Comparison of ENCODE assay signal across 14 mouse cellular contexts in genomic region chr1:178544585-178544984, GRCm38 (mm10). TPM values are rescaled to one million over a fixed set of nuclear protein-coding genes. Genes with fewer than 3 reads are reported as not detected.
DNase-seq lines count a peak whose midpoint lies in the region; ATAC-seq and TF ChIP-seq lines count a peak whose summit lies in the region.
"Had no signal": no experiment of that assay in that cellular context is flagged by ENCODE, and none has a peak within 500 bp of the region (broad histone marks: within the 10 kb centered on the region; RNA-seq: fewer than 3 reads in every experiment).

No protein-coding gene starts in this region.

- H3K4me3 ChIP-seq in intestine, postnatal 0 days (ENCODE audit: low read depth, low read length): no peak overlapping the region
- no peak overlapping the region for H3K4me3 ChIP-seq in myocyte
- H3K4me3 ChIP-seq: forebrain, embryonic 10.5 days; heart, embryonic 12.5 days; hindbrain, embryonic 12.5 days; midbrain, embryonic 12.5 days had no signal

- peak; percentile 77 for ATAC-seq in intestine, postnatal 0 days

- no peaks in the 10 kb centered on the region for H3K4me1 ChIP-seq in intestine, postnatal 0 days (replicated peaks; ENCODE audit: control insufficient read depth, insufficient read depth, low read length)
- H3K4me1 ChIP-seq: forebrain, embryonic 10.5 days; hindbrain, embryonic 12.5 days; midbrain, embryonic 12.5 days had no signal

- H3K79me2 ChIP-seq in myocyte (ENCODE audit: control insufficient read depth, insufficient read depth): no peaks in the 10 kb centered on the region

- H3K9ac ChIP-seq in intestine, postnatal 0 days (ENCODE audit: low read depth, low read length): no peak overlapping the region
- H3K9ac ChIP-seq: heart, embryonic 12.5 days; hindbrain, embryonic 12.5 days; midbrain, embryonic 12.5 days had no signal

- H3K27me3 ChIP-seq in intestine, postnatal 0 days (replicated peaks; ENCODE audit: control insufficient read depth, insufficient read depth, low read length): no peaks in the 10 kb centered on the region
- no peaks in the 10 kb centered on the region for H3K27me3 ChIP-seq in myocyte (ENCODE audit: control insufficient read depth, insufficient read depth, insufficient read length)
- H3K27me3 ChIP-seq: heart, embryonic 12.5 days; midbrain, embryonic 12.5 days had no signal

- no peak for TF ChIP-seq CTCF in intestine, postnatal 0 days (IDR thresholded peaks at IDR 0.05; ENCODE audit: low read depth)

- no peak overlapping the region for H3ac ChIP-seq in myocyte (ENCODE audit: control insufficient read depth, insufficient read length)

- peak; percentile 6 for DNase-seq in lung, postnatal 10 days
- no peak for DNase-seq in lung, adult 18-20 months
- DNase-seq in NIH3T3 (ENCODE audit: low read depth): peak; percentile 41
- no peak for DNase-seq in cerebellum, adult 11-12 months
- no peak for DNase-seq in cerebellum, adult 11 months
- no peak for DNase-seq in gastrocnemius, postnatal 36 days
- DNase-seq: cerebellum, postnatal 10 days; lung, adult 2 months had no signal

- H3K36me3 ChIP-seq in intestine, postnatal 0 days (ENCODE audit: control insufficient read depth, insufficient read depth): no peaks in the 10 kb centered on the region
- H3K36me3 ChIP-seq in myocyte (ENCODE audit: control insufficient read depth, insufficient read depth): no peaks in the 10 kb centered on the region
- H3K36me3 ChIP-seq: forebrain, embryonic 10.5 days; hindbrain, embryonic 12.5 days; midbrain, embryonic 12.5 days had no signal

- no peak for TF ChIP-seq POLR2A in myocyte (IDR thresholded peaks at IDR 0.05; ENCODE audit: insufficient read length, low read depth)

- WGBS in intestine, postnatal 0 days: 68% methylated on average over 3 of the region's 3 CpGs

- H3K4me2 ChIP-seq in intestine, postnatal 0 days (replicated peaks; ENCODE audit: low read depth): no peak overlapping the region
- H3K4me2 ChIP-seq in myocyte (ENCODE audit: low read depth): peak overlapping the region; percentile 45
- H3K4me2 ChIP-seq: heart, embryonic 12.5 days; hindbrain, embryonic 12.5 days; midbrain, embryonic 12.5 days had no signal

- no peak overlapping the region for H3K27ac ChIP-seq in intestine, postnatal 0 days (ENCODE audit: low read depth, low read length)
- H3K27ac ChIP-seq: forebrain, embryonic 10.5 days; hindbrain, embryonic 12.5 days; midbrain, embryonic 12.5 days had no signal

- no peaks in the 10 kb centered on the region for H3K9me3 ChIP-seq in intestine, postnatal 0 days (ENCODE audit: control insufficient read depth)
- H3K9me3 ChIP-seq: forebrain, embryonic 10.5 days; heart, embryonic 12.5 days; hindbrain, embryonic 12.5 days; midbrain, embryonic 12.5 days had no signal

- intact Hi-C loops in gastrocnemius, postnatal 36 days (cut with DNase I): no loop called here

TF ChIP-seq in myocyte, 11 proteins besides CTCF, POLR2A, EP300 and RAD21:
- TF ChIP-seq POLR2AphosphoS2 (IDR thresholded peaks at IDR 0.05; ENCODE audit: insufficient read length, low read depth) (no peak), TCF3 (IDR thresholded peaks at IDR 0.05; ENCODE audit: insufficient read length, low read depth) (no peak), MYOG (IDR thresholded peaks at IDR 0.05; ENCODE audit: control insufficient read depth in 1 of 3, insufficient read depth in 1 of 3, insufficient read length in 2 of 3, low read depth in 2 of 3) (no peak)

RNA-seq across cellular contexts. Expression of gene Kif26b, which starts 15.7 kb away (rescaled TPM):
- polyA plus RNA-seq in intestine, postnatal 0 days (2015; fragmentation: Nextera tagmentation; extraction: Ambion mirVana): 0.54 and 0.57 TPM in 2 replicates
- 5.9 TPM for polyA plus RNA-seq in myocyte (2012; fragmentation: generic; extraction: Trizol)
- total RNA-seq in gastrocnemius, postnatal 36 days (2021): 1 to 10 TPM; 1.7 to 2.8 TPM

Comparison
In these comparisons a context has a peak if more than half of its experiments do, and no peak if none do; other contexts are left out.
1. DNase-seq: peak in lung, postnatal 10 days (single experiment) and NIH3T3 (single experiment); none in lung, adult 18-20 months (0 of 2), cerebellum, adult 11-12 months (single experiment), cerebellum, adult 11 months (single experiment) and gastrocnemius, postnatal 36 days (0 of 2).